Mouse (Mus musculus) liver, embryonic 15.5 days (tissue): Measurements from ENCODE around the gene Zfp691. TPM values are rescaled to one million over a fixed set of nuclear protein-coding genes. Genes with fewer than 3 reads are reported as not detected.

ENCODE experiments used
- ATAC-seq: fragments of 200-750 bp; cut with Nextera tagmentation; 2 replicates; pipeline ENCODE4 v1.8.0; 2017; ENCODE audit warnings: moderate number of reproducible peaks, mild to moderate bottlenecking, moderate library complexity; ENCODE audit not compliant: insufficient read depth
- H3K27ac ChIP-seq: fragments of 300-500 bp; sonication (generic); replicated peaks from 2 replicates; pipeline ENCODE4 v1.5.1; 2015; ENCODE audit warnings: mild to moderate bottlenecking, inconsistent platforms
- H3K27me3 ChIP-seq: fragments of 300-500 bp; sonication (generic); 2 replicates; pipeline ENCODE4 v1.6.1; 2015; ENCODE audit warnings: mild to moderate bottlenecking, inconsistent platforms
- H3K36me3 ChIP-seq: fragments of 300-500 bp; sonication (generic); replicated peaks from 2 replicates; pipeline ENCODE4 v1.6.1; 2015; ENCODE audit warnings: moderate library complexity, mild to moderate bottlenecking, inconsistent platforms
- H3K4me1 ChIP-seq: fragments of 300-500 bp; sonication (generic); replicated peaks from 2 replicates; pipeline ENCODE4 v1.6.1; 2015; ENCODE audit warnings: inconsistent platforms
- H3K4me2 ChIP-seq: fragments of 300-500 bp; sonication (generic); 2 replicates; pipeline ENCODE4 v1.6.1; 2015; ENCODE audit warnings: moderate library complexity, mild to moderate bottlenecking, inconsistent platforms
- H3K4me3 ChIP-seq: fragments of 300-500 bp; sonication (generic); replicated peaks from 2 replicates; pipeline ENCODE4 v1.5.1; 2015; ENCODE audit warnings: mild to moderate bottlenecking, inconsistent platforms
- H3K9ac ChIP-seq: fragments of 300-500 bp; sonication (generic); 2 replicates; pipeline ENCODE4 v1.6.1; 2015; ENCODE audit warnings: moderate library complexity, mild to moderate bottlenecking, inconsistent platforms
- H3K9me3 ChIP-seq: fragments of 300-500 bp; sonication (generic); replicated peaks from 2 replicates; pipeline ENCODE4 v1.6.1; 2016; ENCODE audit warnings: inconsistent platforms
- WGBS: fragments of 180-500 bp; shearing (Covaris S2); methylation state at CpG from one replicate; pipeline ENCODE4 v1.1.7; 2015; ENCODE audit warnings: mixed read lengths; ENCODE audit not compliant: insufficient replicate concordance; 5-methylcytosine and 5-hydroxymethylcytosine counted together
- polyA plus RNA-seq: library from polyadenylated mRNA; unstranded; fragments of >200 nt; fragmentation: Nextera tagmentation; extraction: Ambion mirVana; gene quantifications from 2 replicates; pipeline ENCODE4 v1.2.1, GENCODE M21; 2015

Zfp691 gene
- polyA plus RNA-seq = 2.2 and 2.5 TPM in 2 replicates

DNA sequence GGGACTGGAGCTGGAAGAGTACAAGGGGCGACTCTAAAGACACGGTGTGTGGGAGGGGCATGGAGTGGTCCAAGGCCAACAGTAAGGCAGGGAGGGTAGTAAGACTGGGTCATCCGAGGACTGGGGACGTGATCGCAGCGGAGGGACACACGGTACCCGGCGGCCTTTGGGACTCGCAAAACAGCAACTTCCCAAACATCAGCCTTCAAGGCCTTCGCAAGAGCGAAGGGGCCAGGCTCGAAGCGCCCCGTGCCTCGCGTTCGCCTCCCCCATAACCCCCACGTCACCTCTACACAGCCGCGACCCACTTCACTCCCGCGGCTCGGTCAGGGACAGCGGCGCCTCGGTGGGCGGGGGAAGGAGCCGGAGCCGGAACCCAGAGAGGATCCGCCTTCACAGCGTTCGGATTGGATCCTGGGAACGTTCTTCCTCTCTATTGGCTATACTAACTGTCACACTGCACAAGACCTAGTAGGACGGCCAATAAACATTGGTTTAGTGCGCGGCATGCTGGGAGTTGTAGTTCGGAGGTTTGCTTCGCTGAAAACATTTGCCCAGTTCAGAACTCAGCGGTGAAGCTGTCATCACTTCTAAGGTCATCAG is at the start of gene Zfp691:
Gene Zfp691, minus strand, starts transcription at position 345 of the 603 bp plus-strand sequence.
- no peaks in the 10 kb centered on the region for H3K9me3 ChIP-seq
- H3K36me3 ChIP-seq = peaks cover 45% of the 10 kb centered on the region
- peak within 1 kb of the TSS; percentile 83 for H3K27ac ChIP-seq
- peaks cover 38% of the 10 kb centered on the region for H3K4me1 ChIP-seq
- peak; percentile 99 for ATAC-seq
- H3K9ac ChIP-seq = peak within 1 kb of the TSS; percentile 94
- WGBS = under 1% methylated on average over 40 of the region's 40 CpGs
- no peaks in the 10 kb centered on the region for H3K27me3 ChIP-seq
- peak within 1 kb of the TSS; percentile 84 for H3K4me3 ChIP-seq
- peak within 1 kb of the TSS; percentile 92 for H3K4me2 ChIP-seq

DNA sequence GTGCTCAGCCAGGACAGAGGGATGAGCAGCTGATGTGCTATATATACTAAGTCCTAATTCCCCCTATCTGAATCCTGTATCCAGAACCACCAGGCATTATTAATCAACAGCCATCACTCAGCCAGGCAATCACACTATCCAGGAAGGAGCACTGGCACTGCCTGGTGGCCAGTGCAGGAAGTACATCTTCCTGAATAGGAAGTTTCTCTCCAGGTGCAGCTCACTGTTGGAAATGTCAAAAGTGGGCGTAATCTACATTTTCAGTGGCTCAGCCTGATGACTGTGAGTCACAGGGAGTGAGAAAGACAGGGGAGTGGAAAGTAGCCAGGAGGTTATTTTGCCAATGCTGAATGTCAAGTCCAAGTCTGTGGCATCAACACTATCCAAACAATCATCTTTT is 49.7 kb upstream of the Zfp691 start:
- 57% methylated on average over 1 of the region's 1 CpGs for WGBS

GRCm38 (mm10) chr4:119218169-119218568 is 44.2 kb upstream of the Zfp691 start, which contains the start of gene Tmem269:
Gene Tmem269, minus strand, starts transcription at chr4:119218217.
- no peak within 1 kb of the TSS for H3K27ac ChIP-seq
- no peaks in the 10 kb centered on the region for H3K9me3 ChIP-seq
- ATAC-seq = peak; percentile 57; the same call in 1 of the 2 replicates
- H3K36me3 ChIP-seq = no peaks in the 10 kb centered on the region
- no peak within 1 kb of the TSS for H3K4me3 ChIP-seq
- 0 out of 2 replicates have a peak, but pooled peaks cover 3% of the 10 kb centered on the region for H3K4me1 ChIP-seq
- WGBS = 12% methylated on average over 11 of the region's 11 CpGs
- H3K4me2 ChIP-seq = no peak within 1 kb of the TSS
- H3K9ac ChIP-seq = no peak within 1 kb of the TSS
- H3K27me3 ChIP-seq = peaks cover 28% of the 10 kb centered on the region

More for the DNA sequence above, 49.7 kb upstream of the Zfp691 start:
- Histone ChIP-seq H3K4me1 (peaks cover 11% of the 10 kb centered on the region; the same call in 1 of the 2 replicates), H3K36me3 (peaks cover 40% of the 10 kb centered on the region), H3K4me3 (no peak overlapping the region), H3K27ac (no peak overlapping the region), H3K4me2 (no peak overlapping the region), H3K27me3 (no peaks in the 10 kb centered on the region), H3K9me3 (no peaks in the 10 kb centered on the region), H3K9ac (no peak overlapping the region)
- ATAC-seq = no peak

DNA sequence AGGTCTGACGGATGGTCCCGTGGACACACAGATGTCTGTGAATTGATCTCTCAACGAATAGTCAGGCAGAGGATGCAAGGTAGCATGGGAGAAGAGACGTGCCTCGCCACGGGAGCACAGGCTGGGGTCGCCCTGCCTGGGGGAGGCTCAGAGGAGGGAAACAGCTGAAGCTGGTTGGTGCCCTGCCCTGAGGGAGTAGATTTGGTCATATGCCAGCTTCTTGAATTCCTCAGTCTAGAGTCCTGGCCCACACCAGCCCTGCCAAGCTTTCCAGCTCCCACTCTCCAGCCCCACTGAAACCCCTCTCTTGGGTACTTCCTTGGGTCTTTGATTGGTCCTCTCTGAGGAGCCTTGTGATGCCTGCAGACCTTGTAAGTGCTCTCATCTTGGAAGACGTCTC is 42.7 kb upstream of the Zfp691 start:
- H3K4me2 ChIP-seq = no peak overlapping the region
- WGBS = 63% methylated on average over 8 of the region's 8 CpGs
- no peak for ATAC-seq
- no peak overlapping the region for H3K9ac ChIP-seq
- peaks cover 28% of the 10 kb centered on the region for H3K27me3 ChIP-seq
- H3K4me1 ChIP-seq = 0 out of 2 replicates have a peak, but pooled peaks cover 3% of the 10 kb centered on the region
- no peaks in the 10 kb centered on the region for H3K9me3 ChIP-seq
- H3K4me3 ChIP-seq = no peak overlapping the region
- no peak overlapping the region for H3K27ac ChIP-seq
- H3K36me3 ChIP-seq = no peaks in the 10 kb centered on the region

- Histone ChIP-seq H3K9me3 (no peaks in the 10 kb centered on the region), H3K4me2 (no peak overlapping the region), H3K9ac (no peak overlapping the region), H3K4me1 (peaks cover 6% of the 10 kb centered on the region), H3K27me3 (peaks cover 10% of the 10 kb centered on the region), H3K27ac (no peak overlapping the region; the same call in 1 of the 2 replicates), H3K36me3 (peaks cover 16% of the 10 kb centered on the region), H3K4me3 (no peak overlapping the region)
- WGBS = 15% methylated on average over 8 of the region's 8 CpGs
- ATAC-seq = peak; percentile 59
These were observed 30.7 kb upstream of the Zfp691 start for GRCm38 (mm10) chr4:119204672-119205071.

DNA sequence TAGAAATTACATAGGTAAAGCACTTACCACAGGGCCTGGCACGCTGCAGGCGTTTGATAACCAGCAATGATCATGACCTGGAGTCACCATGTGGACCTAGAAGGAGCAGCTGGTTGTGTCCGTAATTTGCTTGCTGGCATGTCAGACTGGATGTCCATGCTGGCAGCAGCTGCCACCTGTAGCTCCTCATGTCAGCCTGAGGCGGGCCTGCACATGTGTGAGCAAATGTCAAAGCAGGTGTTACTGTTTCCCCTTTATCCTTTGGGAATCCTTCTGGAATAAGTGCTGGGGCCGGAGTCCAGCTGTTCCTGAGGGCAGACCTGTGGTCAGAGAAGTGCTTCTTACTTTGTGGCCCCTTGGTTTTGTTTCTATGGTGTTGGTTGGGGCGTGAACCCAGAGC is 24.1 kb upstream of the Zfp691 start:
- peaks cover 55% of the 10 kb centered on the region for H3K4me1 ChIP-seq
- no peaks in the 10 kb centered on the region for H3K9me3 ChIP-seq
- H3K36me3 ChIP-seq = peaks cover 30% of the 10 kb centered on the region
- H3K4me3 ChIP-seq = no peak overlapping the region; the same call in 1 of the 2 replicates
- H3K27me3 ChIP-seq = no peaks in the 10 kb centered on the region
- H3K9ac ChIP-seq = 0 out of 2 replicates have a peak overlapping the region, but pooled peaks have one; percentile 1
- peak overlapping the region; percentile 65 for H3K27ac ChIP-seq
- WGBS = 71% methylated on average over 6 of the region's 6 CpGs
- ATAC-seq = no peak
- H3K4me2 ChIP-seq = peak overlapping the region; percentile 41

DNA sequence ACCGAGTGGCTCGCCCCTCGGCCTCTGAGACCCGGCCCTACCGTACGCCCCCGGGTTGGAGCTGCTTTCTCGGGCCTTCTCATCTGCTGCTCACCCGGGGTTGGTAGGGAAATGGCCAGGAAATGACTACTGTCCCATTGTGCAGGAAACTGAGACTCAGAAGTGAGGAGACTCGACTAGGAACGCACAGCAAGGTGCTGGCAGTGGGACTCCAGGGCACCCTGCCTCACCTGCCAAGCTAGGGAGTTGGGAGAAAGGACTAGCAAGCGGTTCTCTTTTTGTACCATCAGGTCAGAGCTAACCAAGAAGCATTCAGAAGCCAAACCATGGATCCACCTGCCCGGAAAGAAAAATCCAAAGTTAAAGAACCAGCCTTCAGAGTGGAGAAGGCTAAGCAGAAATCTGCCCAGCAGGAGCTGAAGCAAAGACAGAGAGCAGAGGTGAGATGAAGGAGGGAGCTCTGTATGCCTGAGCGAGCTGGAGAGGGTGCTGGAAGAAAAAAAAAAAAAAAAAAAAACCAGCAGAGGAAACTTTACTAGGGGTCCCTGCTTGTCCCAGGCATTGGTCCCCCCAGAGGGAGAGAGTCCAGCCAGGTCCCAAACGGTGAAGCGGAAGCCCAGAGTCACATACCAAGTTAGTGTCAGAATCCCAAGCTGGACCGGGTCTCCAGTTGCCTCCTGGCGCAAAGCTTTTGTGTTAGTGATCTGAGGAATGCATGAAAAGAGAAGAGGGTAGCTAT is 21.8 kb upstream of the Zfp691 start:
- ATAC-seq = peak; percentile 53
- 17% methylated on average over 18 of the region's 18 CpGs for WGBS

DNA sequence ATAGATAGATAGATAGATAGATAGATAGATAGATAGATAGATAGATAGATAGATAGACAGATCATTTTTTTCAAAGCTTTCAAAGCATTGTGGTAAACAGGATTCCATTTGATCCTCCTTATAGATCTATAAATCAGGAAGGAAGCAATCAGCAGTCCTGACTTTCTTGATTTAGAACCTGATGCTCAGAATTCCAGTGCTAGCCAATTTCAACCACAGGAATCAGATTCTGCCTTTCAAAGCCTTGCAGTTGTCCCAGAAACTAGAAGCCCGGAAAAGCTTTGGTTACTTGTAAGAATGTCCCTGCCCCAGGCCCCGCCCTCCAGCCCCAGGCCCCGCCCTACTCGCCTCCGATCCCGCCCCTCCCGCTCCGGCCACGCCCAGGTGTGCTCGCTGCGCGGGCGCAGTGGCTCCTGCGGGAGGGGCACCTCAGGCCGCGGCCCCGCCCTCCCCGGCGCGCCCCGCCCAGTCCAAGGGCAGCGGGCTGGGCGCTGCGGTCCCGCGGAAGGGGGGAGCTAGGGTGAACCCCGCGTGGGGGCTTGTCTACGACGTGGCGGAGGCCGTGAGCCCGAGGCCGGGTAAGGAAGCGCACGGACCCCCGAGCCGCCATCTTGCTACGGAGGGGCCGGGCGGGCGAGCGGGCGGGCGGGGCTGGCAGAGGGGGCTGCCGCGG is 21.1 kb upstream of the Zfp691 start, which contains the start of gene Svbp:
Gene Svbp, plus strand, starts transcription at position 398 of the 673 bp plus-strand sequence.
- no peaks in the 10 kb centered on the region for H3K27me3 ChIP-seq

More for the DNA sequence above, 21.8 kb upstream of the Zfp691 start:
- Histone ChIP-seq H3K9ac (peak overlapping the region; percentile 97), H3K27ac (peak overlapping the region; percentile 87), H3K36me3 (peaks cover 17% of the 10 kb centered on the region), H3K27me3 (no peaks in the 10 kb centered on the region), H3K4me1 (peaks cover 77% of the 10 kb centered on the region), H3K4me3 (peak overlapping the region; percentile 97), H3K9me3 (no peaks in the 10 kb centered on the region), H3K4me2 (peak overlapping the region; percentile 81)

GRCm38 (mm10) chr4:119192757-119193156 is 18.8 kb upstream of the Zfp691 start:
- Histone ChIP-seq H3K36me3 (peaks cover 18% of the 10 kb centered on the region), H3K9me3 (no peaks in the 10 kb centered on the region), H3K4me1 (peaks cover 66% of the 10 kb centered on the region), H3K27me3 (no peaks in the 10 kb centered on the region), H3K27ac (peak overlapping the region; percentile 98), H3K4me3 (no peak overlapping the region), H3K9ac (no peak overlapping the region), H3K4me2 (no peak overlapping the region)
- no peak for ATAC-seq
- WGBS = 79% methylated on average over 4 of the region's 4 CpGs

More for the DNA sequence above, 21.1 kb upstream of the Zfp691 start, which contains the start of gene Svbp:
- peak; percentile 82 for ATAC-seq
- Histone ChIP-seq H3K9me3 (no peaks in the 10 kb centered on the region), H3K4me2 (peak within 1 kb of the TSS; percentile 81), H3K9ac (peak within 1 kb of the TSS; percentile 97), H3K4me3 (peak within 1 kb of the TSS; percentile 97), H3K4me1 (peaks cover 78% of the 10 kb centered on the region), H3K36me3 (peaks cover 14% of the 10 kb centered on the region), H3K27ac (peak within 1 kb of the TSS; percentile 98)
- under 1% methylated on average over 47 of the region's 47 CpGs for WGBS

GRCm38 (mm10) chr4:119191273-119191672 is 17.3 kb upstream of the Zfp691 start:
- peak overlapping the region; percentile 76 for H3K4me3 ChIP-seq
- no peaks in the 10 kb centered on the region for H3K9me3 ChIP-seq
- peaks cover 26% of the 10 kb centered on the region for H3K36me3 ChIP-seq
- no peaks in the 10 kb centered on the region for H3K27me3 ChIP-seq
- 42% methylated on average over 3 of the region's 3 CpGs for WGBS
- ATAC-seq = no peak
- H3K27ac ChIP-seq = peak overlapping the region; percentile 98
- peaks cover 65% of the 10 kb centered on the region for H3K4me1 ChIP-seq
- peak overlapping the region; percentile 72 for H3K4me2 ChIP-seq
- H3K9ac ChIP-seq = peak overlapping the region; percentile 88
